ENCODE assay signal across 8 mouse cellular contexts in genomic region chr17:34025756-34026151, GRCm38 (mm10). TPM values are rescaled to one million over a fixed set of nuclear protein-coding genes. Genes with fewer than 3 reads are reported as not detected.
A peak's percentile ranks its signal among the peaks of the same experiment; 100 is the strongest.
DNase-seq lines count a peak whose midpoint lies in the region; ATAC-seq and TF ChIP-seq lines count a peak whose summit lies in the region.

No protein-coding gene starts in this region.

- H3K36me3 ChIP-seq in CH12.LX (replicated peaks in 1 of 2; ENCODE audit: control insufficient read depth in 1 of 2, insufficient read depth in 1 of 2, low read length in 1 of 2): peaks cover 35 to 55% of the 10 kb centered on the region in 2 experiments
- H3K36me3 ChIP-seq in embryonic facial prominence, embryonic 13.5 days: peaks cover 45% of the 10 kb centered on the region
- H3K36me3 ChIP-seq in limb, embryonic 11.5 days (ENCODE audit: control insufficient read depth, insufficient read depth, low read length): peaks cover 31% of the 10 kb centered on the region

- no peaks in the 10 kb centered on the region for H3K27me3 ChIP-seq in CH12.LX (replicated peaks)
- H3K27me3 ChIP-seq in embryonic facial prominence, embryonic 13.5 days: no peaks in the 10 kb centered on the region; the same call in 1 of the 2 replicates
- H3K27me3 ChIP-seq in limb, embryonic 11.5 days (ENCODE audit: control insufficient read depth, insufficient read depth, low read length): no peaks in the 10 kb centered on the region

- intact Hi-C loops in gastrocnemius, postnatal 36 days (cut with DNase I): no loop called here

- peak overlapping the region in 1 of 3 experiments; percentile 81 for H3K4me3 ChIP-seq in CH12.LX (replicated peaks in 1 of 3; ENCODE audit: low read depth in 2 of 3, low read length in 2 of 3, poor library complexity in 1 of 3)
- peak overlapping the region; percentile 82 for H3K4me3 ChIP-seq in embryonic facial prominence, embryonic 13.5 days
- peak overlapping the region; percentile 93 for H3K4me3 ChIP-seq in limb, embryonic 11.5 days (ENCODE audit: low read depth, low read length)

- H3K4me2 ChIP-seq in CH12.LX (ENCODE audit: insufficient read depth, low read depth, poor library complexity, severe bottlenecking): peak overlapping the region; percentile 84; the same call in 1 of the 2 replicates
- peak overlapping the region; percentile 99 for H3K4me2 ChIP-seq in embryonic facial prominence, embryonic 13.5 days
- peak overlapping the region; percentile 92 for H3K4me2 ChIP-seq in limb, embryonic 11.5 days (ENCODE audit: low read depth, severe bottlenecking)

- TF ChIP-seq POLR2A in CH12.LX (IDR thresholded peaks at IDR 0.05; ENCODE audit: low read depth, low read length): no peak

- dilution Hi-C loops in CH12.LX (cut with MboI; ENCODE audit: extremely low pct_ligation_motif_present, extremely low pct_unique_long_range_greater_than_20kb, low sequenced_read_pairs): no loop called here

- WGBS in embryonic facial prominence, embryonic 13.5 days: 11% methylated on average over 7 of the region's 7 CpGs
- 11% methylated on average over 7 of the region's 7 CpGs for WGBS in limb, embryonic 11.5 days

- peaks cover 30 to 57% of the 10 kb centered on the region in 2 experiments for H3K4me1 ChIP-seq in CH12.LX (ENCODE audit: control insufficient read depth in 1 of 2, insufficient read depth in 2 of 2)
- peaks cover 60% of the 10 kb centered on the region for H3K4me1 ChIP-seq in embryonic facial prominence, embryonic 13.5 days
- H3K4me1 ChIP-seq in limb, embryonic 11.5 days (ENCODE audit: control insufficient read depth, insufficient read depth, low read length): peaks cover 53% of the 10 kb centered on the region

- ATAC-seq in embryonic facial prominence, embryonic 13.5 days (ENCODE audit: insufficient number of reproducible peaks, insufficient read depth, low FRiP score, low TSS enrichment, low read depth): no peak
- ATAC-seq in limb, embryonic 11.5 days (ENCODE audit: insufficient number of reproducible peaks, low FRiP score, low TSS enrichment, low read depth): no peak

- TF ChIP-seq RAD21 in CH12.LX (IDR thresholded peaks at IDR 0.05; ENCODE audit: low read depth, low read length): no peak

- no peak for TF ChIP-seq EP300 in CH12.LX (IDR thresholded peaks at IDR 0.05; ENCODE audit: low read length)

- H3K9me3 ChIP-seq in CH12.LX (replicated peaks; ENCODE audit: low read length): peaks cover 23% of the 10 kb centered on the region
- no peaks in the 10 kb centered on the region for H3K9me3 ChIP-seq in embryonic facial prominence, embryonic 13.5 days
- 0 out of 2 replicates have a peak, but pooled peaks cover 1% of the 10 kb centered on the region for H3K9me3 ChIP-seq in limb, embryonic 11.5 days (ENCODE audit: control insufficient read depth, low read length)

- peak; percentile 11 for DNase-seq in gastrocnemius, postnatal 10 days
- DNase-seq in gastrocnemius, postnatal 36 days: no peak
- DNase-seq in CH12.LX (ENCODE audit: extremely low read depth): no peak
- DNase-seq in limb, embryonic 11.5 days (ENCODE audit: low spot score): peak; percentile 38
- peak; percentile 62 for DNase-seq in retina, postnatal 1 day
- no peak for DNase-seq in urinary bladder, postnatal 36 days (ENCODE audit: low spot score in 2 of 2)
- DNase-seq in lung, postnatal 14 days: no peak

- H3K27ac ChIP-seq in CH12.LX (ENCODE audit: insufficient read depth, low read depth): no peak overlapping the region
- no peak overlapping the region for H3K27ac ChIP-seq in embryonic facial prominence, embryonic 13.5 days
- H3K27ac ChIP-seq in limb, embryonic 11.5 days (replicated peaks; ENCODE audit: low read depth, low read length): no peak overlapping the region

- in situ Hi-C loops in CH12.LX (cut with MboI; ENCODE audit: low pct_ligation_motif_present, low pct_unique_long_range_greater_than_20kb, low sequenced_read_pairs): no loop called here

- peaks cover 14% of the 10 kb centered on the region for H3K79me2 ChIP-seq in CH12.LX (replicated peaks; ENCODE audit: control insufficient read depth, extremely low read depth, insufficient read depth, poor library complexity, severe bottlenecking)

- H3K9ac ChIP-seq in CH12.LX (ENCODE audit: insufficient read depth, low read depth): no peak overlapping the region
- H3K9ac ChIP-seq in embryonic facial prominence, embryonic 13.5 days: peak overlapping the region; percentile 93; the same call in 1 of the 2 replicates
- no peak overlapping the region for H3K9ac ChIP-seq in limb, embryonic 11.5 days (ENCODE audit: low read length)

- no peak for TF ChIP-seq CTCF in CH12.LX (conservative IDR thresholded peaks at IDR 0.05 in 1 of 2, IDR thresholded peaks at IDR 0.05 in 1 of 2; ENCODE audit: low read depth in 2 of 2, low read length in 2 of 2)

TF ChIP-seq in CH12.LX, 34 proteins besides CTCF, POLR2A, EP300 and RAD21:
- TF ChIP-seq ZMIZ1 (IDR thresholded peaks at IDR 0.05; ENCODE audit: low read depth, low read length) (no peak), CHD1 (IDR thresholded peaks at IDR 0.05; ENCODE audit: low read depth, low read length) (no peak), TCF12 (IDR thresholded peaks at IDR 0.05; ENCODE audit: low read depth, low read length) (no peak), ETS1 (conservative IDR thresholded peaks at IDR 0.05; ENCODE audit: low read depth, low read length) (no peak), JUND (conservative IDR thresholded peaks at IDR 0.05; ENCODE audit: low read depth, low read length) (no peak), MXI1 (IDR thresholded peaks at IDR 0.05; ENCODE audit: low read depth, low read length) (no peak), IRF4 (IDR thresholded peaks at IDR 0.05; ENCODE audit: low read depth, low read length) (no peak), KAT2A (IDR thresholded peaks at IDR 0.05; ENCODE audit: insufficient replicate concordance, low read length) (no peak), MEF2A (IDR thresholded peaks at IDR 0.05; ENCODE audit: borderline replicate concordance, low read depth, low read length) (no peak), E2F4 (IDR thresholded peaks at IDR 0.05; ENCODE audit: insufficient replicate concordance, low read depth, low read length) (no peak), ZC3H11A (IDR thresholded peaks at IDR 0.05; ENCODE audit: low read depth, low read length) (no peak), SIN3A (IDR thresholded peaks at IDR 0.05; ENCODE audit: low read length) (no peak), MYC (IDR thresholded peaks at IDR 0.05; ENCODE audit: low read depth, low read length) (no peak), NELFE (IDR thresholded peaks at IDR 0.05; ENCODE audit: low read depth, low read length) (no peak), MAX (IDR thresholded peaks at IDR 0.05; ENCODE audit: low read length) (no peak), USF1 (IDR thresholded peaks at IDR 0.05; ENCODE audit: low read depth, low read length) (no peak), GABPA (IDR thresholded peaks at IDR 0.05; ENCODE audit: insufficient replicate concordance, low read depth, low read length) (no peak), USF2 (conservative IDR thresholded peaks at IDR 0.05; ENCODE audit: low read depth, low read length) (no peak)

RNA-seq across cellular contexts. Expression of gene Ring1, which starts 1.3 kb away (rescaled TPM):
- total RNA-seq in gastrocnemius, postnatal 10 days (2021): 10 to 100 TPM; 13.4 to 18.0 TPM
- 10 to 100 TPM; 11.7 to 12.4 TPM for total RNA-seq in gastrocnemius, postnatal 36 days (2021)
- total RNA-seq in CH12.LX (2012; rRNA removed): 8.6 and 11.9 TPM in 2 replicates
- total RNA-seq in CH12.LX (2014; rRNA removed): 11.5 and 13.7 TPM in 2 replicates
- 18.0 and 23.1 TPM in 2 replicates for polyA plus RNA-seq in CH12.LX (2012; ENCODE audit: insufficient read length, low read depth)
- polyA plus RNA-seq in embryonic facial prominence, embryonic 13.5 days (2015; fragmentation: Nextera tagmentation; extraction: Ambion mirVana): 17.1 and 22.3 TPM in 2 replicates
- polyA plus RNA-seq in limb, embryonic 11.5 days (2014; fragmentation: Nextera tagmentation; extraction: Ambion mirVana): 3.8 and 5.6 TPM in 2 replicates

RNA-seq across cellular contexts. Expression of gene H2-Ke6, which starts 2.1 kb away (rescaled TPM):
- total RNA-seq in gastrocnemius, postnatal 10 days (2021): 10 to 100 TPM; 50.5 to 63.2 TPM
- 10 to 100 TPM; 55.5 to 64.2 TPM for total RNA-seq in gastrocnemius, postnatal 36 days (2021)
- total RNA-seq in CH12.LX (2012; rRNA removed) (44.8 and 47.1 TPM in 2 replicates), CH12.LX (2014; rRNA removed) (20.4 and 20.8 TPM in 2 replicates)
- polyA plus RNA-seq in CH12.LX (2012; ENCODE audit: insufficient read length, low read depth): 31.7 and 34.5 TPM in 2 replicates
- polyA plus RNA-seq in embryonic facial prominence, embryonic 13.5 days (2015; fragmentation: Nextera tagmentation; extraction: Ambion mirVana): 57.4 and 58.8 TPM in 2 replicates
- 34.9 and 37.7 TPM in 2 replicates for polyA plus RNA-seq in limb, embryonic 11.5 days (2014; fragmentation: Nextera tagmentation; extraction: Ambion mirVana)

RNA-seq across cellular contexts. Expression of gene Slc39a7, which starts 5.7 kb away (rescaled TPM):
- total RNA-seq in gastrocnemius, postnatal 10 days (2021): 10 to 100 TPM; 64.1 to 75.4 TPM
- total RNA-seq in gastrocnemius, postnatal 36 days (2021): 10 to 100 TPM; 40.8 to 45.2 TPM
- total RNA-seq in CH12.LX (2012; rRNA removed) (116 and 160 TPM in 2 replicates), CH12.LX (2014; rRNA removed) (96.8 and 97.2 TPM in 2 replicates)
- 105 and 108 TPM in 2 replicates for polyA plus RNA-seq in CH12.LX (2012; ENCODE audit: insufficient read length, low read depth)
- 201 and 212 TPM in 2 replicates for polyA plus RNA-seq in embryonic facial prominence, embryonic 13.5 days (2015; fragmentation: Nextera tagmentation; extraction: Ambion mirVana)
- 85.6 and 94.1 TPM in 2 replicates for polyA plus RNA-seq in limb, embryonic 11.5 days (2014; fragmentation: Nextera tagmentation; extraction: Ambion mirVana)

RNA-seq across cellular contexts. Expression of gene Rxrb, which starts 5.9 kb away (rescaled TPM):
- 10 to 100 TPM; 40.7 to 43.1 TPM for total RNA-seq in gastrocnemius, postnatal 10 days (2021)
- 10 to 100 TPM; 34.5 to 35.3 TPM for total RNA-seq in gastrocnemius, postnatal 36 days (2021)
- total RNA-seq in CH12.LX (2012; rRNA removed): 42.7 and 47.7 TPM in 2 replicates
- total RNA-seq in CH12.LX (2014; rRNA removed): 27.0 and 27.4 TPM in 2 replicates
- polyA plus RNA-seq in CH12.LX (2012; ENCODE audit: insufficient read length, low read depth): 36.9 and 41.4 TPM in 2 replicates
- 53.4 and 56.4 TPM in 2 replicates for polyA plus RNA-seq in embryonic facial prominence, embryonic 13.5 days (2015; fragmentation: Nextera tagmentation; extraction: Ambion mirVana)
- polyA plus RNA-seq in limb, embryonic 11.5 days (2014; fragmentation: Nextera tagmentation; extraction: Ambion mirVana): 20.5 and 24.0 TPM in 2 replicates

RNA-seq across cellular contexts. Expression of gene Col11a2, which starts 13.5 kb away (rescaled TPM):
- total RNA-seq in gastrocnemius, postnatal 10 days (2021): 100 to 1,000 TPM in 1 of 2 experiments, 10 to 100 TPM in 1; 72.0 to 106 TPM
- 1 to 10 TPM; 9.3 to 9.6 TPM for total RNA-seq in gastrocnemius, postnatal 36 days (2021)
- total RNA-seq in CH12.LX (2012; rRNA removed) (6.0 and 7.6 TPM in 2 replicates), CH12.LX (2014; rRNA removed) (3.0 and 4.5 TPM in 2 replicates)
- 5.8 and 7.2 TPM in 2 replicates for polyA plus RNA-seq in CH12.LX (2012; ENCODE audit: insufficient read length, low read depth)
- polyA plus RNA-seq in embryonic facial prominence, embryonic 13.5 days (2015; fragmentation: Nextera tagmentation; extraction: Ambion mirVana): 23.7 and 26.5 TPM in 2 replicates
- polyA plus RNA-seq in limb, embryonic 11.5 days (2014; fragmentation: Nextera tagmentation; extraction: Ambion mirVana): 2.6 and 5.0 TPM in 2 replicates

Comparison
In these comparisons a context has a peak if more than half of its experiments do, and no peak if none do; other contexts are left out.
1. DNase-seq: peak in gastrocnemius, postnatal 10 days (single experiment), limb, embryonic 11.5 days (single experiment) and retina, postnatal 1 day (single experiment); none in gastrocnemius, postnatal 36 days (0 of 2), CH12.LX (single experiment), urinary bladder, postnatal 36 days (0 of 2) and lung, postnatal 14 days (single experiment).
2. Peak in every context shown above with its lines, with median percentiles within 50 percentile points of each other: H3K4me2 ChIP-seq.